Mouse (Mus musculus): ENCODE data around the gene Cmc2. TPM values are rescaled to one million over a fixed set of nuclear protein-coding genes. Genes with fewer than 3 reads are reported as not detected.

Gene Cmc2
- polyA plus RNA-seq (2012; rRNA removed), result 1.5 and 2.6 TPM in 2 replicates

- peak; percentile 68; the same call in 1 of the 2 replicates for TF ChIP-seq POLR2A (IDR thresholded peaks at IDR 0.05; ENCODE audit: low read depth, low read length)
- TF ChIP-seq CTCF (IDR thresholded peaks at IDR 0.05; ENCODE audit: extremely low read depth, insufficient read length, insufficient replicate concordance, low read depth, low read length), result no peak
- H3K27ac ChIP-seq (ENCODE audit: insufficient read depth, low read depth, low read length), result peak within 1 kb of the TSS; percentile 69
- under 1% methylated on average over 57 of the region's 57 CpGs for WGBS
- no peaks in the 10 kb centered on the region for H3K36me3 ChIP-seq (ENCODE audit: control insufficient read depth, insufficient read depth, low read length)
- peak within 1 kb of the TSS; percentile 89 for H3K4me3 ChIP-seq (ENCODE audit: low read depth, low read length)
- peaks cover 4% of the 10 kb centered on the region; the same call in 1 of the 2 replicates for H3K4me1 ChIP-seq (ENCODE audit: control insufficient read depth, insufficient read depth, insufficient read length, low read length)
- H3K27me3 ChIP-seq (ENCODE audit: control insufficient read depth, insufficient read depth, low read length), result no peaks in the 10 kb centered on the region
These were observed at the start of gene Cmc2, which contains the start of gene Cenpn for GRCm38 (mm10) chr8:116921337-116922059. Cmc2 (minus strand) TSS chr8:116921455. Cenpn (plus strand) TSS chr8:116921730.

GRCm38 (mm10) chr8:116969531-116969930, 48.3 kb upstream of the Cmc2 start:
- no peak for TF ChIP-seq POLR2A (IDR thresholded peaks at IDR 0.05; ENCODE audit: low read depth, low read length)
- 84% methylated on average over 6 of the region's 6 CpGs for WGBS
- no peaks in the 10 kb centered on the region for H3K36me3 ChIP-seq (ENCODE audit: control insufficient read depth, insufficient read depth, low read length)
- H3K27ac ChIP-seq (ENCODE audit: insufficient read depth, low read depth, low read length), result no peak overlapping the region
- no peaks in the 10 kb centered on the region for H3K27me3 ChIP-seq (ENCODE audit: control insufficient read depth, insufficient read depth, low read length)
- H3K4me1 ChIP-seq (ENCODE audit: control insufficient read depth, insufficient read depth, insufficient read length, low read length), result no peaks in the 10 kb centered on the region
- H3K4me3 ChIP-seq (ENCODE audit: low read depth, low read length), result no peak overlapping the region

- whole genome bisulfite sequencing, result 94% methylated on average over 9 of the region's 9 CpGs
- TF ChIP-seq POLR2A (IDR thresholded peaks at IDR 0.05; ENCODE audit: low read depth, low read length) (no peak), CTCF (IDR thresholded peaks at IDR 0.05; ENCODE audit: extremely low read depth, insufficient read length, insufficient replicate concordance, low read depth, low read length) (no peak)
- Histone ChIP-seq H3K36me3 (ENCODE audit: control insufficient read depth, insufficient read depth, low read length) (peaks cover 46% of the 10 kb centered on the region), H3K27ac (ENCODE audit: insufficient read depth, low read depth, low read length) (no peak overlapping the region), H3K4me3 (ENCODE audit: low read depth, low read length) (no peak overlapping the region), H3K4me1 (ENCODE audit: control insufficient read depth, insufficient read depth, insufficient read length, low read length) (peaks cover 10% of the 10 kb centered on the region; the same call in 1 of the 2 replicates), H3K27me3 (ENCODE audit: control insufficient read depth, insufficient read depth, low read length) (no peaks in the 10 kb centered on the region)
These were observed 33.2 kb upstream of the Cmc2 start for GRCm38 (mm10) chr8:116954415-116954814.

- Histone ChIP-seq H3K27ac (ENCODE audit: insufficient read depth, low read depth, low read length) (0 out of 2 replicates have a peak overlapping the region, but pooled peaks have one; percentile 4), H3K36me3 (ENCODE audit: control insufficient read depth, insufficient read depth, low read length) (peaks cover 33% of the 10 kb centered on the region), H3K4me3 (ENCODE audit: low read depth, low read length) (no peak overlapping the region), H3K27me3 (ENCODE audit: control insufficient read depth, insufficient read depth, low read length) (no peaks in the 10 kb centered on the region), H3K4me1 (ENCODE audit: control insufficient read depth, insufficient read depth, insufficient read length, low read length) (peaks cover 14% of the 10 kb centered on the region; the same call in 1 of the 2 replicates)
- TF ChIP-seq CTCF (IDR thresholded peaks at IDR 0.05; ENCODE audit: extremely low read depth, insufficient read length, insufficient replicate concordance, low read depth, low read length), result no peak
- no peak for TF ChIP-seq POLR2A (IDR thresholded peaks at IDR 0.05; ENCODE audit: low read depth, low read length)
- WGBS, result 68% methylated on average over 8 of the region's 8 CpGs
These were observed 31.2 kb upstream of the Cmc2 start for GRCm38 (mm10) chr8:116952428-116952827.

- WGBS, result 36% methylated on average over 2 of the region's 2 CpGs
These were observed 30.5 kb upstream of the Cmc2 start for GRCm38 (mm10) chr8:116951778-116952177.

DNA sequence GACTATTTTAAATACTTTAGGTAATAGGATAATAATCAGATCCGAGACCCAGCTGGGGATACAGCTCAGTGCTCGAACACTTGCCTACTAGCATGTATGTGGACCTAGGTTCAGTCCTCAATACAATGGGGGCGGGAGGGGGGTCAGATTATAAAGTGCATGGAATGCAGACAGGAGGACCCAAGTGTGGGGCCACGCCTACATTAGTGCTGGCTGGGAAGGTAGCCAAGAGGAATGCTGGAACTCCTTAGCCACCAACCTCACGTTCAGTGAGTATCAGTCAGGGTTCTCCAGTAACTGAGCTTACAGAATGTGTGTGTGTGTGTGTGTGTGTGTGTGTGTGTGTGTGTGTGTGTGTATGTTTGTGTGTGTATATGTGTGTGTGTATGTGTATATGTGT, 30.1 kb upstream of the Cmc2 start:
- WGBS, result 19% methylated on average over 5 of the region's 5 CpGs
- TF ChIP-seq CTCF (IDR thresholded peaks at IDR 0.05; ENCODE audit: extremely low read depth, insufficient read length, insufficient replicate concordance, low read depth, low read length) (no peak; the same call in 1 of the 2 replicates), POLR2A (IDR thresholded peaks at IDR 0.05; ENCODE audit: low read depth, low read length) (no peak)

More at GRCm38 (mm10) chr8:116951778-116952177, 30.5 kb upstream of the Cmc2 start:
- Histone ChIP-seq H3K4me3 (ENCODE audit: low read depth, low read length) (no peak overlapping the region), H3K4me1 (ENCODE audit: control insufficient read depth, insufficient read depth, insufficient read length, low read length) (peaks cover 15% of the 10 kb centered on the region), H3K36me3 (ENCODE audit: control insufficient read depth, insufficient read depth, low read length) (peaks cover 27% of the 10 kb centered on the region), H3K27ac (ENCODE audit: insufficient read depth, low read depth, low read length) (0 out of 2 replicates have a peak overlapping the region, but pooled peaks have one; percentile 4), H3K27me3 (ENCODE audit: control insufficient read depth, insufficient read depth, low read length) (no peaks in the 10 kb centered on the region)
- TF ChIP-seq CTCF (IDR thresholded peaks at IDR 0.05; ENCODE audit: extremely low read depth, insufficient read length, insufficient replicate concordance, low read depth, low read length), result no peak
- TF ChIP-seq POLR2A (IDR thresholded peaks at IDR 0.05; ENCODE audit: low read depth, low read length), result no peak

DNA sequence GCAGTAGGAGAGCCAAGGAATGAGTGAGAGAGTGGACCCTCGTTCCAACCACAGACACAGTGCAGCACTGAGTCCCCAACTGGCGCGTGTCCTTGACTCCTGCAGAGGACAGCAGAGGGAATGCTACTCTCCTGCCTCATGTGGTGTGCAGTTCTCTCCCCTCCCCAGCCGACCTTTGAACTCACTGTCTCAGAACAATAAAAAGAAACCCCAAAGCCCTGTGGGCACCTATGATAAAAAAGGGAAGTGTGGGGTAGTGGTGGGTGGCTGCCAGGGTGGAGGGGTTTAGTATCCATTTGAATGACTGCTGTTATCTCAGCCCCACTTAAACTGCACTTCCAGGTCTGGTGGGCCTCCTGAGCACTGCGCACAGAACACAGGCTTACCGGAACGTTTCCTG, 26.3 kb upstream of the Cmc2 start:
- WGBS, result 57% methylated on average over 7 of the region's 7 CpGs
- TF ChIP-seq POLR2A (IDR thresholded peaks at IDR 0.05; ENCODE audit: low read depth, low read length), result no peak
- TF ChIP-seq CTCF (IDR thresholded peaks at IDR 0.05; ENCODE audit: extremely low read depth, insufficient read length, insufficient replicate concordance, low read depth, low read length), result no peak
- no peaks in the 10 kb centered on the region for H3K36me3 ChIP-seq (ENCODE audit: control insufficient read depth, insufficient read depth, low read length)

More for the DNA sequence above, 30.1 kb upstream of the Cmc2 start:
- Histone ChIP-seq H3K36me3 (ENCODE audit: control insufficient read depth, insufficient read depth, low read length) (peaks cover 22% of the 10 kb centered on the region), H3K27me3 (ENCODE audit: control insufficient read depth, insufficient read depth, low read length) (no peaks in the 10 kb centered on the region), H3K4me3 (ENCODE audit: low read depth, low read length) (no peak overlapping the region), H3K27ac (ENCODE audit: insufficient read depth, low read depth, low read length) (no peak overlapping the region), H3K4me1 (ENCODE audit: control insufficient read depth, insufficient read depth, insufficient read length, low read length) (peaks cover 15% of the 10 kb centered on the region)

More for the DNA sequence above, 26.3 kb upstream of the Cmc2 start:
- Histone ChIP-seq H3K4me3 (ENCODE audit: low read depth, low read length) (no peak overlapping the region), H3K27me3 (ENCODE audit: control insufficient read depth, insufficient read depth, low read length) (no peaks in the 10 kb centered on the region), H3K4me1 (ENCODE audit: control insufficient read depth, insufficient read depth, insufficient read length, low read length) (peaks cover 22% of the 10 kb centered on the region), H3K27ac (ENCODE audit: insufficient read depth, low read depth, low read length) (no peak overlapping the region)

Data from small intestine, adult 2 months (tissue).